Mouse (Mus musculus): Measurements from ENCODE around the gene Zfp770.
"Not testable (repeated sequence)": the region's sequence is repeated elsewhere in the genome, so short reads cannot be mapped to it uniquely, and the experiment has no call there.

GRCm38 (mm10) chr2:114186924-114187323, 14.3 kb downstream of the Zfp770 start, which contains the start of gene Aqr:
- TF ChIP-seq CTCF (IDR thresholded peaks at IDR 0.05; ENCODE audit: control insufficient read depth, insufficient read depth, insufficient replicate concordance, low read depth, low read length); POLR2A (IDR thresholded peaks at IDR 0.05; ENCODE audit: control insufficient read depth, low read depth, low read length): not testable (repeated sequence)
